Mouse (Mus musculus) pancreas, adult 10 weeks (tissue): ENCODE results near the gene Cdk11b. TPM values are rescaled to one million over a fixed set of nuclear protein-coding genes. Genes with fewer than 3 reads are reported as not detected.

Experiments used
- polyA plus RNA-seq: library from polyadenylated mRNA; stranded (reverse); fragments of 350-450 nt; fragmentation: Illumina TruSeq; extraction: RNeasy Lipid Tissue Mini Kit (QIAGEN cat#74804); gene quantifications from one replicate; pipeline ENCODE4 v1.2.3, GENCODE M21; 2015; ENCODE audit warnings: low read depth, low replicate concordance; ENCODE audit not compliant: insufficient read depth

The Cdk11b gene
- polyA plus RNA-seq, result 36.0 TPM

DNA sequence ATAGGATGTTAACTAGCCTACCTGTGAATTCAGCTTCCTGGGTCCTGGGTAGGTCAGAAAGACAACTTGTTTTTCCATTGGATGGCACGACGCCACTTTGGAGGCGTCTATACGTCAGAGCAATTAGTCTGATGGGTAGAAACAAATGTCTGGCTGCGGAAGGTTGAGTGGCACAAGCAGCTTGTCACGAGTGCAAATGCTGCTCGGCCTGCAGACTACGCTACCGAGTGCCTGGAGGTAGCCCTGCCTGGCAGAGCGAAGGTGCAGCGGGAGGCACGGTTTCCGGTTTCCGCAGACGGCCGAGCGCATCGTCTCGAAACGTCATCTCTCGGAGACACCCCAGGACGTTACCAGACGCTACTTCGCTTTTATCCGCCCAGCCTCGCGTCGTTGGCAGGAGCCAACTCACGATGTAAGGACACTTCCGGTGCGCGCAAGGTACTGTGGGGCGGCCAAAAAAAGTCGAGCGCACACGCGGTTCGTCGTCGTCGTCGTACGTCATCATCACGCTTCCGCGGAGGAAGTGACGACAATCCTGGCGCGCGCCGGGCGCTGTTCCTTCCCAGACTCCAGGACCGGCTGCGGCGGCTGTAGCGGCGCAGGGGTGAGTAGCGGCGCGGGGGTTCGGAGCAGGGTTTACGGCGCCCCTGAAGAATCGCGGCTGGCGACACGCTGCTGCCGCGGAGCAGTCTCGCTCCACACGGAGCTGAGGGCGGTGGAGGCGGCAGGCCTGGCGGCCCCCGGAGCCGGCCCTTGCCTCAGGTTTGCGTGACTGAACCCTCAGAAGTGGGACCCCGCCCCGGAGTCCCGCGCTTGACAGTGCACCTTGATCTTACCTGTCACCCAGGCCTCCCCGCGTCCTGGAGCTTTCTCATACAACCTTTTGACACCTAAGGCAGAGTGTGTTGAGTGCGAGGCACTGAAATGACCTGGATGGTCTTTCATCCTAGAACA lies at the start of gene Cdk11b:
Gene Cdk11b, plus strand, starts transcription at position 517 of the 954 bp plus-strand sequence.

DNA sequence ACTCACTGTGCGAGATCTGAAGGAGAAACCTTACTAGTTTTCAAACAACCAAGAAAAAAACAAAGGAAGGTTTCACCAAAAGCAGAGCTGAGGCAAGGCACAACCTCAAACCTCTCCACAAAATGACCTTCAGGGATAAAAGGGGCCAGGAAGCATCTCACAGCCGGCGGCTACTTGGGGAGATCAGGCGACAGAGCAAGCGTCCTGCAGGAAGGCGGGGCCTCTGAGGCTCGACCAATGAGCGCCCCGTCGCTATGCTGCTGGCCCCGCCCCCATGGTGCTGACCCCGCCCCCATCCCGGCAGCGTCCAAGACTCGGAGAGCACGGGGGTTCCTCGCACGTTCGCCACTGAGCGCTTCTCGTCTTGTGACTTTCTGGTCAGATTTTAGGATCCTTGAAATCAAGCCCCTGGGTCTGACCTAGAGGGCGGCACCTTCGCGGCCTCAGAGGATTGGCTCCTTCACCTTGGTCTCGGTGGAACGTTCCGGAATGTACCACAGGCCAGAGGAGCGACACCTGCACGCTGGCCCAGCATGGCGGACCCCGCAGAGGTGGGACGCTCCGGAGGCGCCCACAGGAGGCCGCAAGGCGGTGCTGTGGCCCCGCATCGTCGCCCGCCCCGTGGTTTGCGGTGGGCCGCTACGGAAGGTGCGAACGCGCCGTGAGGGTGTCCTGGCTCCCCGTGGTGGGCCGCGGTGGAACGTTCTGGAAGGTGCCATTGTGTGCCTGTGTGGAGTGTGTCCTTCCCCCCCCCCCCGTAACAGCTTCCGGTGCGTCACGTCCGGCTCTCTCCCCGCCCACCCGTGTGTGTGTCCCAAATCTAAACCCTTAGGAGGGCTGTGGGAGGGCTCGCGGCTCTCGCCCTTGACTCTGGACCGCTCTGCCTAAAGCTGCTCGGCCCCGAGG lies 23.3 kb upstream of the Cdk11b start, which contains the start of gene Slc35e2:
Gene Slc35e2, plus strand, starts transcription at position 326 of the 906 bp plus-strand sequence.

DNA sequence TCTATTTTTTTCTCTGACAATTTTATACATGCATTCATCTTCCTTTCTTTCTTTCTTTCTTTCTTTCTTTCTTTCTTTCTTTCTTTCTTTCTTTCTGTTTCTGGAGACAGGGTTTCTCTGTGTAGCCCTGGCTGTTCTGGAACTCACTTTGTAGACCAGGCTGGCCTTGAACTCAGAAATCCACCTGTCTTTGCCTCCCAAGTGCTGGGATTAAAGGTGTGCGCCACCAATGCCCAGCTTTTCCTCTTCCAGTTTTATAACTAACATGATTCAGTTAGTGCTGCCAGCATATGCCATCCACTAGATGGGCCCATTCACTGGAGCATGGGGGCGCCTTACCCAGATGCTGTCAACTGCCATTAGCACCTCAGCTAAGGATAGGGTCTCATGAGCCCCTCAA lies 20.7 kb downstream of the Cdk11b start, which contains the start of gene Gm10563:
Gene Gm10563, minus strand, starts transcription at position 101 of the 400 bp plus-strand sequence.

DNA sequence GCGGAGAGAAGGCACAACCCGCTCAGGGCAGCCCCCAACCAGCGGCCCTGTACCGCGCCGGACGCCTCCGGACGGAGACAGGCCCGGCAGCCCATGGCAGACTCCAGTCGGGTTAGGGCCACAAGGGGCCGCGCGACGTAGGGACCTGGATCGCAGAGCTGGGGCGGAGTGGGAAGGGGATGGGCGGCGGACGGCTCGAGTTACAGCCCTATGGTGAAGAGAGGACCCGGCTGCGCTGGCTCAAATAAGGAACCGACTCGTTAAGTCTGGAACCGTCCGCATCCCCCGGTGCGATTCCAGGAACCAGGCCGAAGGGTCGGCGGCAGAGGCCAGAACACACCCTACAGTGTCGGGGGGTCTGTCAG lies 28.4 kb downstream of the Cdk11b start, which contains the start of gene Mmp23:
Gene Mmp23, minus strand, starts transcription at position 299 of the 365 bp plus-strand sequence.

DNA sequence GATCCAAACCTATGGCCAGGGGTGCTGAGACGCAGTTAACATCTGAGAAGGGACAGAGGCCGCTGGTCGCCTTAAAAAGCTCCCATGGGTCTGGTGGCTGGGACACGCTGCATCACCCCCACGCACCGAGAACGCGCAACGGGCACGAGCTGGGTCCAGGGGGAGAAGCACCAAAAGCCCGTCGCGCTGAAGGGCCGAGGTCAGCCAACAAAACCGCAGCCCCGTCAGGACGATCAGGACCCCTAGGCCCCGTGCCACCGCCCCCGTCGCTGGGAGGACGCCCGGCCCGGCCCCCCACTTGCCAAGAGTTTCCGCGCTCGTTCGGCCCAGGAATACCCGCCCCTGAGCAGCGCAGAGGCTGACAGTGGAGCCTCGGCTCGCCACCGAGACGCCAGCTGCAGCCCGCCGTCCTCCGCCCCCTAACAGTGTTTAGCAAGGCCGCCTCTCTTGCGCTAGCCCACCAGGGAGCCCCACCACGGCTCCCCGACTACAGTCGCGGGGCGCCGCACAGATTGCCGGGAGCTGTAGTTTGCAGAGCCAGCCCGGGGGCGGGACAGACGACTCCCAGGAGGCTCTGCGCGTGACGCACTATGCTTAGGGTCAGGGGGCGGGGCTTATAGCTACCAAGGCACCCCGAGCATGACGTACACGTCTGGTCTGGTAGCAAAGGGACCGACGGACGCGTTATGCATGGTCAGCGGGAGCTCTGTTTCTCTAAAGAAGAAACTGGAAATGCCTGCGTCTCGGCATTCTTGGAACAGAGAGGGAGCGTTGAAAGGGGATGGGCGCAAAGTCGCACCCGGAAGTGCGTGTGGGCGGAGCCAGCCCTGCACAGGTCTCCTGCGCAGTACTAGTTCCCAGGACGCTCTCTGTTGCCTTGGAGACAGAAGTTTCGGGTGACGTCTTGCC lies 44.3 kb downstream of the Cdk11b start, which contains the start of gene Mib2:
Gene Mib2, minus strand, starts transcription at position 510 of the 909 bp plus-strand sequence.

DNA sequence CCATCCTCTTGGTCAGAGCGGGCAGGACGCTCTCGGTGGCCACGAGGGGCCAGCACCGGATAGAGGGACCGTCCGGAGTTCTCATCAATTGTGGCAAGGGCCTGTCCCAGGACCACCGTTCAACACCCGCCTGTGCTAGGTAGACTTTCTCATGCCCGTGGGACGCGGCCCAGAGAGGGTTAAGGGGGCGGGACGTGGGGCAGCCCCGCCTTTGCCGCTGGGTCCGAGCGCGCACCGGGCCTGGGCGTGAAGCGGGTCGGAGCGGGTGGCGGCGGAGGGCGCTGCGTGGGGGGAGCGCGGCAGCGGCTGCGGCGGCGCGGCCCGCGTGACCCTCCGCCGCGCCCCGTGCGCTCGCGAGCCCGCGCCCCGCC lies 69.4 kb downstream of the Cdk11b start, which contains the start of gene Fndc10:
Gene Fndc10, plus strand, starts transcription at position 232 of the 371 bp plus-strand sequence.

Other genes with a start within 250 kb of the Cdk11b start
- not detected for gene Gabrd, start 226.7 kb upstream of the Cdk11b start, polyA plus RNA-seq
- 1.4 TPM for gene Cfap74, start 215.7 kb upstream of the Cdk11b start, polyA plus RNA-seq
- gene Tmem52, start 155.7 kb upstream of the Cdk11b start, polyA plus RNA-seq, result 0.96 TPM
- 41.1 TPM for gene Gnb1, start 133.5 kb upstream of the Cdk11b start, polyA plus RNA-seq
- 23.1 TPM for gene Nadk, start 62.5 kb upstream of the Cdk11b start, polyA plus RNA-seq
- 2.6 TPM for gene Slc35e2, start 23.4 kb upstream of the Cdk11b start, polyA plus RNA-seq
- gene Gm10563, start 20.6 kb downstream of the Cdk11b start, polyA plus RNA-seq, result not detected
- gene Mmp23, start 28.5 kb downstream of the Cdk11b start, polyA plus RNA-seq, result 10.6 TPM
- 17.5 TPM for gene Mib2, start 44.3 kb downstream of the Cdk11b start, polyA plus RNA-seq
- gene Fndc10, start 69.5 kb downstream of the Cdk11b start, polyA plus RNA-seq, result 3.8 TPM
- 15.1 TPM for gene Ssu72, start 79.9 kb downstream of the Cdk11b start, polyA plus RNA-seq
- gene Tmem240, start 109.9 kb downstream of the Cdk11b start, polyA plus RNA-seq, result 0.18 TPM
- gene Atad3a, start 136.2 kb downstream of the Cdk11b start, polyA plus RNA-seq, result 21.6 TPM
- 6.9 TPM for gene Vwa1, start 149.8 kb downstream of the Cdk11b start, polyA plus RNA-seq
- gene Tmem88b, start 161.0 kb downstream of the Cdk11b start, polyA plus RNA-seq, result 0.22 TPM
- not detected for gene Ankrd65, start 165.6 kb downstream of the Cdk11b start, polyA plus RNA-seq
- gene Mrpl20, start 178.0 kb downstream of the Cdk11b start, polyA plus RNA-seq, result 43.6 TPM
- 114 TPM for gene Ccnl2, start 187.6 kb downstream of the Cdk11b start, polyA plus RNA-seq
- 38.2 TPM for gene Aurkaip1, start 206.4 kb downstream of the Cdk11b start, polyA plus RNA-seq
- 34.6 TPM for gene Mxra8, start 214.8 kb downstream of the Cdk11b start, polyA plus RNA-seq
- gene Dvl1, start 222.5 kb downstream of the Cdk11b start, polyA plus RNA-seq, result 37.5 TPM
- not detected for gene Tas1r3, start 238.5 kb downstream of the Cdk11b start, polyA plus RNA-seq
- 2.7 TPM for gene Cptp, start 244.6 kb downstream of the Cdk11b start, polyA plus RNA-seq
- 4.5 TPM for gene Ints11, start 244.7 kb downstream of the Cdk11b start, polyA plus RNA-seq